Mouse (Mus musculus) stomach, postnatal 0 days (tissue): ENCODE measurements at regions not wholly inside any gene's neighbourhood (a gene's known extent, or its start where the extent isn't known, plus 50 kb on each side); places are given as distances from the start of the nearest gene placed in this dataset.
A peak's percentile ranks its signal among the peaks of the same experiment; 100 is the strongest.

Experiments used
- ATAC-seq: fragments of 200-750 bp; cut with Nextera tagmentation; 2 replicates; pipeline ENCODE4 v1.8.0; 2017; ENCODE audit not compliant: low FRiP score, low TSS enrichment
- DNase-seq: peaks from one replicate; pipeline ENCODE4 v3.0.0-alpha.2; 2016; ENCODE audit warnings: low spot score
- H3K27ac ChIP-seq: fragments of 300-500 bp; sonication (generic); replicated peaks from 2 replicates; pipeline ENCODE4 v1.5.1; 2014; ENCODE audit warnings: mild to moderate bottlenecking, control low read depth
- H3K27me3 ChIP-seq: fragments of 300-500 bp; sonication (generic); 2 replicates; pipeline ENCODE4 v1.6.1; 2014; ENCODE audit warnings: low read length; ENCODE audit not compliant: control insufficient read depth, insufficient read depth
- H3K36me3 ChIP-seq: fragments of 300-500 bp; sonication (generic); 2 replicates; pipeline ENCODE4 v1.6.1; 2014; ENCODE audit warnings: low read length, mixed read lengths; ENCODE audit not compliant: control insufficient read depth, insufficient read depth
- H3K4me1 ChIP-seq: fragments of 300-500 bp; sonication (generic); replicated peaks from 2 replicates; pipeline ENCODE4 v1.6.1; 2014; ENCODE audit warnings: antibody characterized with exemption; ENCODE audit not compliant: control insufficient read depth, insufficient read depth
- H3K4me2 ChIP-seq: fragments of 300-500 bp; sonication (generic); replicated peaks from 2 replicates; pipeline ENCODE4 v1.6.1; 2014; ENCODE audit warnings: low read depth, mild to moderate bottlenecking, control low read depth, moderate library complexity
- H3K4me3 ChIP-seq: fragments of 300-500 bp; sonication (generic); 2 replicates; pipeline ENCODE4 v1.5.1; 2014; ENCODE audit warnings: low read depth, low read length, control low read depth
- H3K9ac ChIP-seq: fragments of 300-500 bp; sonication (generic); 2 replicates; pipeline ENCODE4 v1.6.1; 2014; ENCODE audit warnings: mild to moderate bottlenecking, low read length, control low read depth, mixed read lengths
- H3K9me3 ChIP-seq: fragments of 300-500 bp; sonication (generic); 2 replicates; pipeline ENCODE4 v1.6.1; 2016; ENCODE audit warnings: low read length; ENCODE audit not compliant: control insufficient read depth
- CTCF ChIP-seq: IDR thresholded peaks from 2 replicates; pipeline ENCODE4 v1.5.1; 2016; ENCODE audit warnings: antibody characterized with exemption, low read depth, mild to moderate bottlenecking, moderate library complexity
- EP300 ChIP-seq: optimal IDR thresholded peaks from 2 replicates; pipeline ENCODE3; 2016; ENCODE audit warnings: antibody characterized with exemption
- WGBS: fragments of 180-500 bp; shearing (Covaris S2); extraction: QIAGEN DNeasy Blood & Tissue Kit; methylation state at CpG from one replicate; pipeline ENCODE4 v1.1.7; 2014; 5-methylcytosine and 5-hydroxymethylcytosine counted together

DNA sequence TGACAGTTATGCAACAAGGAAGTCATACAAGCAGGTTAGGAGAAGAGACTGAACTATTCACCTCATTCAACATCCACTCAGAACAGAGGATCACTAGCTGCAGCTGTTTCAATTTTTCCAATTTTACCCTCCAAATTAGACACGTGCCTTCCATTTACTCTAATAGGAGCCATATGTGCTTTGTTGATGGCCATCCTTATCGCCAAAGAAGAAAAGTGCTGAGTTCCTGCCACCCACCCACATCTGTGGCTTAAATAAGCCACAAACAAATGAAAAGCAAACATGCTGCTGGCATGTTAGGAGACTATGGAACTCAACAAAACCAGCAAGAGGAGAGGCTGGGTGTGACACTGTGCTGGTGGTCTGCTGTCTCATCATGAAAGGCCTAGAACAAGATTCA lies 1786.1 kb downstream of the 9330182O14Rik start:
- TF ChIP-seq EP300, result no peak
- TF ChIP-seq CTCF, result no peak
- DNase-seq, result no peak
- H3K9ac ChIP-seq, result no peak overlapping the region
- no peak for ATAC-seq
- H3K9me3 ChIP-seq, result no peaks in the 10 kb centered on the region
- no peaks in the 10 kb centered on the region for H3K36me3 ChIP-seq
- H3K4me1 ChIP-seq, result no peaks in the 10 kb centered on the region
- no peak overlapping the region for H3K27ac ChIP-seq
- WGBS, result 69% methylated on average over 2 of the region's 2 CpGs
- H3K27me3 ChIP-seq, result no peaks in the 10 kb centered on the region
- H3K4me3 ChIP-seq, result no peak overlapping the region
- H3K4me2 ChIP-seq, result no peak overlapping the region

DNA sequence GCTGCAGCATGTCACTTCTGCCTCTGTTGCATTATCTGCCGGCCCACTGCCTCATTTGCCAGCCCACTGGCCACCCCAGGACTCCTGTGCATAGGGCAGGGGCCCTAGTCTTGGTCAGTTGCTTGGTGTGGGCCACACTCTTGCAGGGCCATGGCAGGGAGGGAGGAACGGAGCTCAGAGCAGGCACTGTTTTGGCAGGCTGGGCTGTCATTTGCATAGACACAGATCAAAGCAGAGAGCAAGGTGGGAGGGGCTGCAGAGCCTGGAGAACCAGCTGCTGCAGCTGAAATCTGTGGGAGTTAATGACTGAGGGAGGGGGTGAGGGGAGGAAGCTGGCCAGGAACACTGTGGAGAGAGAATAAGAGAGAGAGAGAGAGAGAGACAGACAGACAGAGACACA lies 1802.5 kb downstream of the 9330182O14Rik start:
- no peaks in the 10 kb centered on the region for H3K36me3 ChIP-seq
- DNase-seq (no peak), ATAC-seq (no peak)
- no peaks in the 10 kb centered on the region for H3K9me3 ChIP-seq
- no peak overlapping the region for H3K27ac ChIP-seq
- 39% methylated on average over 2 of the region's 2 CpGs for WGBS
- no peak overlapping the region for H3K9ac ChIP-seq
- H3K27me3 ChIP-seq, result no peaks in the 10 kb centered on the region
- no peak overlapping the region for H3K4me3 ChIP-seq
- H3K4me2 ChIP-seq, result no peak overlapping the region
- no peaks in the 10 kb centered on the region for H3K4me1 ChIP-seq
- no peak for TF ChIP-seq CTCF
- no peak for TF ChIP-seq EP300

DNA sequence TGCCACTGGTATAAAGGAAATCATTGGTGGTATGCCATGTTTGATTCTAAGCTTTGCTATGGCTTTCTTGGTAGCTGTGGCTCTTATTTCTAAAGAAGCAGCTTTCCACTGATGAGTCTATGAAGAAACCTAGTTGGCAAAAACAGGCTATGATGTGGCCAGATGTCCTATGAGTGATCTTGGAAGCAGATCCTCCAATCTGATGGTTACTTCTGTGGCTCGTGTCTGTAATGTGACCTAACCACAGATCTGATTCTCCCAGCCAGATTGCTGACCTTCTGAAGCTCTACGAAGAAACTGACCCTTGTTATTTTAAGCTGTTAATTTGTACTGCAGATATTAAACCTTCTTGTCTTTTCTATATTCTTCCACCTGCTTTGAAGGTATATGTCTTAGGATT lies 1811.1 kb downstream of the 9330182O14Rik start:
- no peak for ATAC-seq

DNA sequence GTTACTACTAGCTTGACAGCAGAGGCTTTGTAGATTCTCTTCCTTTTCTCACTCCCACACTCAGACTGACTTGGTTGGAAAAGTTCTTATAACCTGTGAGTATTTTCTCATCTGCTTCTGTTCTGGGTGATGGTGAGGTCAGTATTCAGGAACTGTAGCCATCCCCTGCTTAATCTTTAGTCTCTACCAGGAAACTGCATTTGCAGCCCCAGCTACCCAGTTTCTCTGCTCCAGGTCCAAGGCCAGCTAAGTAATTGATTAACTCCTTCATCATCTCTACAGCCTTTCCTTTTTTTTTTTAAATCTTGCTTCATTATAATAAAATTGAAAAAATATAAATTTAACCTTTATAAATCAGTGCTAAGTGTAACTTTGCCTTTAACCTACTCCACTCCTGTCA lies 1813.7 kb downstream of the 9330182O14Rik start:
- Histone ChIP-seq H3K4me3 (no peak overlapping the region), H3K27ac (no peak overlapping the region)

More for the DNA sequence above, 1811.1 kb downstream of the 9330182O14Rik start:
- TF ChIP-seq EP300, result no peak
- no peak overlapping the region for H3K4me3 ChIP-seq
- no peak overlapping the region for H3K4me2 ChIP-seq
- H3K9me3 ChIP-seq, result no peaks in the 10 kb centered on the region
- H3K36me3 ChIP-seq, result no peaks in the 10 kb centered on the region
- no peaks in the 10 kb centered on the region for H3K27me3 ChIP-seq
- no peak overlapping the region for H3K9ac ChIP-seq
- DNase-seq, result no peak
- no peaks in the 10 kb centered on the region for H3K4me1 ChIP-seq
- 74% methylated on average over 2 of the region's 2 CpGs for whole genome bisulfite sequencing
- H3K27ac ChIP-seq, result no peak overlapping the region

DNA sequence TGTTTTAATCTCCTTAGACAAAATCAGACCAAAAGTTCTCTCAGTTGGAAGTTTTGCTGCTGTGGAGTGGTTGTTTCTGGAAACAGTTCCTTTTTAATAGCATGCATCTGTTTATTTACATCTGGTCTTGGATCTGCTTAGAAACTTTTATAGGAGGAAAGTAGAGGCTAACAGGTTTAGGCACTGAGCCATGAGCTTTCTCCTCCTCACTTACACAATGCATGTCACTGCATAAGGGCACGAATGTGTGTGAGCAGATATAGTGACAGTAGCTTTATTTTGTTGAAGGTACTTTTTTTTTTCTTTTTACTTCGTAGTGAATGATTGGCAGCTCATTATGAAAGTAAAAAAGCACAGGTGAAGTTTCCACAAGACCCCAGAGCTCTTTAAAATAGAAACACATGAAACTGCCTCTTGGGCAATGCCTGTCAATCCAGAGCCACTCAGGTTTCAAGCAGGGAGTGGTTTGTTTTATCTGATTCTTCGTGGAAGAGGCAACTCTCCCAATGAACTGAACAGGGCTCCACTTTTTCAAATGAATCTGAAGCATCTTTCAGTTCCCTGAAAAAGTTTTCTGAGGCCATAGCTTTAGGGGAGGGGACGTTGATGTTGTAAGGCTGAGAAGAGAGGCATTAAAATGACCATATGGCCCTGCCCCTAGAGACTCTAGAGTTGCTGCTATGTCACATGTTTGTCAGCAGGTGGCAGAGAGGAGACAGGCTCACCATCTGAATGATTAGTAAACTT lies 1814.4 kb downstream of the 9330182O14Rik start:
- TF ChIP-seq CTCF (peak; percentile 79), EP300 (no peak)
- Histone ChIP-seq H3K9ac (no peak overlapping the region), H3K27ac (no peak overlapping the region), H3K4me2 (no peak overlapping the region), H3K9me3 (no peaks in the 10 kb centered on the region), H3K36me3 (no peaks in the 10 kb centered on the region), H3K4me3 (no peak overlapping the region), H3K27me3 (no peaks in the 10 kb centered on the region), H3K4me1 (no peaks in the 10 kb centered on the region)
- no peak for DNase-seq
- ATAC-seq, result peak; percentile 67; the same call in 1 of the 2 replicates
- 28% methylated on average over 4 of the region's 4 CpGs for WGBS

More for the DNA sequence above, 1813.7 kb downstream of the 9330182O14Rik start:
- Histone ChIP-seq H3K9ac (no peak overlapping the region), H3K27me3 (no peaks in the 10 kb centered on the region), H3K36me3 (no peaks in the 10 kb centered on the region), H3K4me2 (no peak overlapping the region), H3K9me3 (no peaks in the 10 kb centered on the region), H3K4me1 (no peaks in the 10 kb centered on the region)
- no peak for DNase-seq
- TF ChIP-seq CTCF (no peak), EP300 (no peak)
- no peak for ATAC-seq

DNA sequence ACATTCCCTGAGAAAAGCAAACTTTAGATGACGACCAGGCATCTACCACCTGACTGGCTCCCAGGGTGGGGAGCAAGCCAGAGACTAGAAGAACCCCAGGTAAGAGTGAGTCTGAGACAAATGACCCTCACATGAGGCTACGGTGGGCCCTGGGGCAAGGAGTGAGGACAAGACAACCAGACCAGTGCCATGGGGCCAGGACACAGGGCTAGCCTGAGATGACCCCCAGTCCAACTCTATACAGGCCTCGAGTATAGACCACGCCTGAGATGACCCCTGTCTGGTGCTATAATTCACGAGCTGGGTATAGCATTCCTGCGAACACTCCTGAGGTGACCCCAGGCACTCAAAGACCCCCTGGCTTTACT lies 1814.9 kb downstream of the 9330182O14Rik start:
- H3K9me3 ChIP-seq, result no peaks in the 10 kb centered on the region
- TF ChIP-seq CTCF (no peak), EP300 (no peak)
- 60% methylated on average over 6 of the region's 6 CpGs for WGBS
- DNase-seq (peak; percentile 16), ATAC-seq (no peak; the same call in 1 of the 2 replicates)
- no peak overlapping the region for H3K9ac ChIP-seq
- no peaks in the 10 kb centered on the region for H3K36me3 ChIP-seq
- no peaks in the 10 kb centered on the region for H3K27me3 ChIP-seq
- H3K4me2 ChIP-seq, result no peak overlapping the region
- H3K4me1 ChIP-seq, result no peaks in the 10 kb centered on the region
- no peak overlapping the region for H3K4me3 ChIP-seq
- H3K27ac ChIP-seq, result no peak overlapping the region
